Mouse (Mus musculus) midbrain, embryonic 12.5 days (tissue): ENCODE results near the gene 3110018I06Rik. TPM values are rescaled to one million over a fixed set of nuclear protein-coding genes. Genes with fewer than 3 reads are reported as not detected.

Source experiments
- ATAC-seq: fragments of 200-750 bp; cut with Nextera tagmentation; 2 replicates; pipeline ENCODE4 v1.8.0; 2017; ENCODE audit warnings: low read depth, moderate TSS enrichment, moderate library complexity; ENCODE audit not compliant: low FRiP score
- H3K27ac ChIP-seq: fragments of 300-500 bp; sonication (generic); replicated peaks from 2 replicates; pipeline ENCODE4 v1.5.1; 2016; ENCODE audit warnings: mild to moderate bottlenecking
- H3K27me3 ChIP-seq: fragments of 300-500 bp; sonication (generic); 2 replicates; pipeline ENCODE4 v1.6.1; 2016; ENCODE audit warnings: mild to moderate bottlenecking
- H3K36me3 ChIP-seq: fragments of 300-500 bp; sonication (generic); 2 replicates; pipeline ENCODE4 v1.6.1; 2016
- H3K4me1 ChIP-seq: fragments of 300-500 bp; sonication (generic); 2 replicates; pipeline ENCODE4 v1.6.1; 2016
- H3K4me2 ChIP-seq: fragments of 300-500 bp; sonication (generic); replicated peaks from 2 replicates; pipeline ENCODE4 v1.6.1; 2016; ENCODE audit warnings: mild to moderate bottlenecking, moderate library complexity
- H3K4me3 ChIP-seq: fragments of 300-500 bp; sonication (generic); 2 replicates; pipeline ENCODE4 v1.5.1; 2016; ENCODE audit warnings: mild to moderate bottlenecking
- H3K9ac ChIP-seq: fragments of 300-500 bp; sonication (generic); replicated peaks from 2 replicates; pipeline ENCODE4 v1.6.1; 2016; ENCODE audit warnings: mild to moderate bottlenecking, moderate library complexity
- H3K9me3 ChIP-seq: fragments of 300-500 bp; sonication (generic); 2 replicates; pipeline ENCODE4 v1.6.1; 2016; ENCODE audit warnings: mild to moderate bottlenecking
- WGBS: fragments of 180-500 bp; shearing (Covaris S2); methylation state at CpG from one replicate; pipeline ENCODE4 v1.1.7; 2016; 5-methylcytosine and 5-hydroxymethylcytosine counted together
- polyA plus RNA-seq: library from polyadenylated mRNA; unstranded; fragments of >200 nt; fragmentation: Nextera tagmentation; extraction: Ambion mirVana; gene quantifications from 2 replicates; pipeline ENCODE4 v1.2.1, GENCODE M21; 2016

3110018I06Rik gene
- not detected in 2 replicates for polyA plus RNA-seq

DNA sequence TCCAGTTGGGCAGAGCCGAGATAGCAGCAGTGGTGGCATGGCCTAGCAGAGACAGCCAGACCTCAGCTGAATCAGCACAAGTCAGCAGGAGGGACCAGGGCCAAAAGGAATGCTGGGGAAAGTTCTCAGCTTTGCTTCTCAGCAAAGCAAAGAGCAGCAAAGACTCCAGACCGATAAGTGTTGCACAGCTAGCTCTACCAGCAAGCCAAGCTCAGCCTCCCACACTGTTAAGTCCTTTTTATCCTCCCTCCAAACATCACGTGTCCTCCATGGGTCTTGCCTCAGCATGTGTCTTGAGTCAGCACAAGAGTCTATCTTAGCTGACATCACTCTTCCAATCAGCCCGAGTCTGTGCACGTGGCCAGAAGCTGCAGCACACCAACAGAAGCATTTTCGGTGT is at the start of gene 3110018I06Rik:
Gene 3110018I06Rik (plus strand): TSS at position 262 of the 400 bp plus-strand sequence.
- no peak within 1 kb of the TSS for H3K9ac ChIP-seq
- H3K27ac ChIP-seq = no peak within 1 kb of the TSS
- 91% methylated on average over 6 of the region's 6 CpGs for WGBS
- H3K36me3 ChIP-seq = no peaks in the 10 kb centered on the region
- ATAC-seq = no peak
- H3K4me1 ChIP-seq = no peaks in the 10 kb centered on the region
- no peak within 1 kb of the TSS for H3K4me3 ChIP-seq
- H3K4me2 ChIP-seq = no peak within 1 kb of the TSS
- no peaks in the 10 kb centered on the region for H3K27me3 ChIP-seq
- H3K9me3 ChIP-seq = peaks cover 8% of the 10 kb centered on the region; the same call in 1 of the 2 replicates

DNA sequence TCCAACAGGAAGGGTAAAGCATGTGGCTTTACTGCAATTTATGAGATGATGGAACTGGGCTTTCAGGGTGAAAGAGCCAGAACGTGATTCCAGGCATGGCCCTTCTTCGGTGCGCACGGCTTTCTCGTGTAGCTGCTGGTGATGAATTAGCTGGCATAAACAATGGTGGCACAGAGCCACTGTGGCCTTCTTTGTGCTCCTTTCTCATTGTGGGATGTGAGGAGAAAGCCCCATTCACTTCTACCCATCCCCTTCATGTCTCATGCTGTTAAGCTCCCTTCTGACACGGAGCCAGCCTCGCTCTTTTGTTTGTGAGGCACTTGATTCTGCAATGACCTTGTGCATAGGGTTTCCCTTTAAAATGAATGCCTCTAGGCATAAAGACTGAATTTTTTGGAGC is 43.8 kb upstream of the 3110018I06Rik start:
- H3K4me3 ChIP-seq = no peak overlapping the region
- no peak overlapping the region for H3K27ac ChIP-seq
- H3K36me3 ChIP-seq = no peaks in the 10 kb centered on the region
- H3K9ac ChIP-seq = no peak overlapping the region
- H3K9me3 ChIP-seq = no peaks in the 10 kb centered on the region
- 45% methylated on average over 7 of the region's 7 CpGs for WGBS
- H3K27me3 ChIP-seq = no peaks in the 10 kb centered on the region
- no peak overlapping the region for H3K4me2 ChIP-seq
- peaks cover 6% of the 10 kb centered on the region for H3K4me1 ChIP-seq
- no peak for ATAC-seq

GRCm38 (mm10) chr12:107457835-107458234 is 30.6 kb upstream of the 3110018I06Rik start:
- 82% methylated on average over 9 of the region's 9 CpGs for WGBS
- H3K4me1 ChIP-seq = no peaks in the 10 kb centered on the region
- H3K4me2 ChIP-seq = no peak overlapping the region
- H3K9ac ChIP-seq = no peak overlapping the region
- no peaks in the 10 kb centered on the region for H3K9me3 ChIP-seq
- no peaks in the 10 kb centered on the region for H3K27me3 ChIP-seq
- H3K27ac ChIP-seq = no peak overlapping the region
- H3K36me3 ChIP-seq = no peaks in the 10 kb centered on the region
- no peak overlapping the region for H3K4me3 ChIP-seq
- ATAC-seq = no peak

DNA sequence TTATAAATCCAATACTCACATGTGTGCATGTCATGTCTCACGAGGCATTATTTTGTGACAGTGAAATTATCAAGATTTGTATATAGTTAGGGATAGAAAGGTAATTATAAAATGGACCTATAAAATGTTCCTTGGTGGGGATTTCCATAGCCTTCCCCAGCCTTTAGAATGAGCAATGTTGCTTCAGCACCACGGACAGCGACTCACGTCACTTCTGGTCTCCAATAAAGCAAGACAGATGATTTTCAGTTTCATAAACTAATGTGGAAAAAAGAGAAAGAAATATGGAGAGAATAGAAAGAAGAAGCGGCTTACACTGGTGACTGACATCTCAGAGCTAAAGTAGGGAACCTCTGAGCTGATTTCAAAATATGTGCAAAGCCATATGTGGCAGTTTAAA is 23.7 kb upstream of the 3110018I06Rik start:
- H3K9me3 ChIP-seq = no peaks in the 10 kb centered on the region
- H3K36me3 ChIP-seq = no peaks in the 10 kb centered on the region
- no peak overlapping the region for H3K4me3 ChIP-seq
- H3K27me3 ChIP-seq = no peaks in the 10 kb centered on the region
- no peak overlapping the region for H3K9ac ChIP-seq
- no peak for ATAC-seq
- no peak overlapping the region for H3K4me2 ChIP-seq
- peaks cover 13% of the 10 kb centered on the region for H3K4me1 ChIP-seq
- no peak overlapping the region for H3K27ac ChIP-seq
- WGBS = 23% methylated on average over 5 of the region's 5 CpGs

DNA sequence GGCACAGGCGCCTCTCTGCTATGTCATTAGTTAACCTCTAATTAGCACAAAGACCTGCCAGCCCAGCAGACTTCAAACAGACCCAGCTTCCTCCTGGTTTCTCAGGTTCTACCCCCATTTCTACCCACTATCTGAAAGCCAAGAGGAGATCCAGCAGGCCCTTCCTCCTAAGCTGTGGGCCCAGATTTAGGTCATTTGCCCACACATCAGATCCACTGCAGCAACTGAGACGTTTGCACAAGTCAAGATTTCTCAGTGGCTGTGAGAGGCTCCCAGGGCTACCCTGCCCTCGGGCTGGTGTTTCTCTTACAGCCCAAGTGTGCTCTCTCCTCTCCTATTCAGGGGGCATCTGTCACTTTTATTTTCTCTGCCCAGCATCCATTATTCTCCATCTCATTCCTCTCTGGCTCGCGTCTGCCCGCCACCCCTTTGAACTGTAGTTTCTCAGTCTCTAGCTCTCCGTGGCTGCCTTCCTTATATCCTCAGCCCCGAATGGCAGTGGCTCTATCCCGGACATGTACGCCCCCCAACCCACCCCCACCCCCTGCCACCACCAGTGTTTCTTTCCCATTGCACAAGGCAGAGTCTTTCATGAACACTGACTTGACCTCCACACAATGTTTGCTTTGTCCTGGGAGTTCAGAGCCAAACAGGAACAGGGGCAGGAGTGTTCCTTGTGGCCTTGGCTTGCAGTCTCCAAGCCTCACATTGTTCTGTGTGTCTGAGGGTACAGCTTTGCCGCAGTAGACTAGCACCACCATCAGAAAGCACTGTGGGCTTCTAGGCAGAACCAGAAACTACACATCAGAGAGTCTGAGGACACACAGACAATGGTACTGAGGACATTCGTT is 11.8 kb upstream of the 3110018I06Rik start:
- ATAC-seq = no peak
- Histone ChIP-seq H3K4me3 (no peak overlapping the region), H3K4me1 (peaks cover 22% of the 10 kb centered on the region), H3K27me3 (no peaks in the 10 kb centered on the region), H3K27ac (no peak overlapping the region), H3K4me2 (no peak overlapping the region), H3K9ac (no peak overlapping the region), H3K36me3 (no peaks in the 10 kb centered on the region), H3K9me3 (no peaks in the 10 kb centered on the region)
- 30% methylated on average over 12 of the region's 12 CpGs for WGBS

GRCm38 (mm10) chr12:107479350-107479749 is 9.1 kb upstream of the 3110018I06Rik start:
- no peak overlapping the region for H3K27ac ChIP-seq

DNA sequence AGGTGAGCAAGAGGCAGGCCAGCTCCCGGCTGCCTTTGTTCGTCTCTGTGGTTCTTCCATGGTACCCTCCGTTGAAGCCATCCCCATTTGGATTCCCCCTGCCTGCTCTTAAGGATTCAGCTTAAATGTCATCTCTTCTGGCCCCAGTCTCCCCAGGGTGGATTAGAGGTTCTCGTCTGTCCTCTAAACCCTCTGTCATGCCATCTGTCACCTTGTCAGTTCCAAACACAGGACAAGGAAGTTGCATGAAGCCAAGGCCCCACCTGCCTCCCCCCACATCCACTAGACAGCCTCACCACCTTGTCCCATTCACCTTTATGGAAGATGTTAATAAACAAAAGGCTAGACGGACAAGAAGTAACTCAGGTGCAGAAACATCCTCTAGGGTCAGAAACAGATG is 5.4 kb upstream of the 3110018I06Rik start:
- no peak overlapping the region for H3K4me2 ChIP-seq
- 72% methylated on average over 5 of the region's 5 CpGs for WGBS
- H3K9ac ChIP-seq = no peak overlapping the region

More at GRCm38 (mm10) chr12:107479350-107479749, 9.1 kb upstream of the 3110018I06Rik start:
- Histone ChIP-seq H3K4me3 (no peak overlapping the region), H3K27me3 (no peaks in the 10 kb centered on the region), H3K4me2 (no peak overlapping the region), H3K4me1 (peaks cover 22% of the 10 kb centered on the region), H3K9ac (no peak overlapping the region), H3K9me3 (no peaks in the 10 kb centered on the region), H3K36me3 (no peaks in the 10 kb centered on the region)
- no peak for ATAC-seq
- WGBS = 5% methylated on average over 3 of the region's 3 CpGs

DNA sequence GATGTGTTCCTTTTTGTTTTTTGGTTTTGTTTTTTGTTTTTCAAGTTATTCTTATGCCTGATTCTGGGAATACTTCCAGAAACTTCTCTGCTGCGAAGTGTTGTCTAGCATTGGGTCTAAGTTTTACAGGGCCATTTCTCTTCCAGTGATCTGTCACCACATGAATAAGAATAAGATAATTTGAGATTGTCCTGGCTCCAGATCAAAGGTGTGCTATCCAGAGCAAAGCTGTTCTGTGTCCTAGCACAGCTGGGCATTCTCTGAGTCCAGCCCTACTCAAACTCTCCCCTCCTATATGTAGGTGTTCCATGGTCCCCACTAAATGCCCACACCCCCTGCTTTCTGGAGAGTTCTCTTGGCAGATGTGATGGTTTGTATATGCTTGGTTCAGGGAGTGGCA is 2.9 kb downstream of the 3110018I06Rik start:
- H3K27me3 ChIP-seq = no peaks in the 10 kb centered on the region
- peaks cover 8% of the 10 kb centered on the region; the same call in 1 of the 2 replicates for H3K9me3 ChIP-seq
- 93% methylated on average over 1 of the region's 1 CpGs for WGBS
- ATAC-seq = no peak
- no peaks in the 10 kb centered on the region for H3K36me3 ChIP-seq
- H3K4me1 ChIP-seq = no peaks in the 10 kb centered on the region
- H3K9ac ChIP-seq = no peak overlapping the region
- H3K4me2 ChIP-seq = no peak overlapping the region
- no peak overlapping the region for H3K4me3 ChIP-seq
- no peak overlapping the region for H3K27ac ChIP-seq

More for the DNA sequence above, 5.4 kb upstream of the 3110018I06Rik start:
- H3K27me3 ChIP-seq = no peaks in the 10 kb centered on the region
- peaks cover 11% of the 10 kb centered on the region for H3K4me1 ChIP-seq
- no peak overlapping the region for H3K27ac ChIP-seq
- ATAC-seq = no peak
- H3K4me3 ChIP-seq = no peak overlapping the region
- H3K36me3 ChIP-seq = no peaks in the 10 kb centered on the region
- H3K9me3 ChIP-seq = peaks cover 8% of the 10 kb centered on the region; the same call in 1 of the 2 replicates

DNA sequence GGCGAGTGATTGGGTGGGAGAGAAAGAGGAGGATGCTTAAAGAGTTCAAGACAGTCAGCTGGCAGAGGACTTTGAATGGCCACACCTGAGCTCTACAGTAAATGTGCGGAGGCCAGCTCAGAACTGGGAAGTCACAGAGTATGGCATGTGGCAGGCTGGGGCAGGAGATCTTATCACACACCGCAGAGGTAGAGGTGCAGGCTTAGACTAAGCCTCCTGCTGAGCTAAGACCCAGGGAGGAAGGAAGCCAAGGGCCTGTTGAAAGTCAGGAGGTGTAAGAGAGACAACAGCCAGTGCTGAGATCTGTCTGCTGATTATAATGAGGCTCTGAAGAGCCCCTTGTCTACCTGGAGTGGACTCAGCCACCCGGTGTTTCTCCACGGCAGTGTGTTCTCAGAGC is 8.5 kb downstream of the 3110018I06Rik start:
- no peak for ATAC-seq
- Histone ChIP-seq H3K4me3 (no peak overlapping the region), H3K27me3 (no peaks in the 10 kb centered on the region), H3K36me3 (no peaks in the 10 kb centered on the region), H3K4me1 (no peaks in the 10 kb centered on the region), H3K27ac (no peak overlapping the region), H3K9ac (no peak overlapping the region), H3K4me2 (no peak overlapping the region), H3K9me3 (no peaks in the 10 kb centered on the region)
- WGBS = 88% methylated on average over 5 of the region's 5 CpGs

- Histone ChIP-seq H3K4me2 (no peak overlapping the region), H3K36me3 (no peaks in the 10 kb centered on the region), H3K27me3 (no peaks in the 10 kb centered on the region), H3K9ac (no peak overlapping the region), H3K9me3 (no peaks in the 10 kb centered on the region), H3K4me3 (no peak overlapping the region), H3K27ac (no peak overlapping the region), H3K4me1 (no peaks in the 10 kb centered on the region)
- ATAC-seq = no peak
- 87% methylated on average over 9 of the region's 9 CpGs for WGBS
Measured at GRCm38 (mm10) chr12:107509661-107510237, 21.3 kb downstream of the 3110018I06Rik start.

GRCm38 (mm10) chr12:107511112-107511511 is 22.7 kb downstream of the 3110018I06Rik start:
- Histone ChIP-seq H3K9me3 (no peaks in the 10 kb centered on the region), H3K4me3 (no peak overlapping the region), H3K4me1 (peaks cover 3% of the 10 kb centered on the region), H3K27me3 (no peaks in the 10 kb centered on the region), H3K4me2 (no peak overlapping the region), H3K27ac (no peak overlapping the region), H3K9ac (no peak overlapping the region), H3K36me3 (no peaks in the 10 kb centered on the region)
- no peak for ATAC-seq
- WGBS = 95% methylated on average over 11 of the region's 11 CpGs
